Mouse (Mus musculus) C2C12 (cell line): ENCODE results near the gene Tulp4.

Source experiments
- CEBPB ChIP-seq: IDR thresholded peaks from one replicate; pipeline ENCODE4 v1.6.1; 2011; ENCODE audit warnings: low read depth, mild to moderate bottlenecking, control low read depth, moderate library complexity
- CTCF ChIP-seq: IDR thresholded peaks from one replicate; pipeline ENCODE4 v1.5.1; 2011; ENCODE audit not compliant: control insufficient read depth, insufficient read depth, insufficient read length
- MAX ChIP-seq: IDR thresholded peaks from one replicate; pipeline ENCODE4 v1.6.1; 2011; ENCODE audit warnings: mild to moderate bottlenecking, control low read depth
- MYOD1 ChIP-seq: IDR thresholded peaks from one replicate; pipeline ENCODE4 v1.6.1; 2011; ENCODE audit warnings: low read depth; ENCODE audit not compliant: control insufficient read depth, insufficient read length
- MYOG ChIP-seq: IDR thresholded peaks from one replicate; pipeline ENCODE4 v1.6.1; 2011; ENCODE audit not compliant: control insufficient read depth, insufficient read length; ENCODE audit errors: extremely low read depth
- USF1 ChIP-seq: IDR thresholded peaks from one replicate; pipeline ENCODE4 v1.6.1; 2011; ENCODE audit warnings: low read depth, mild to moderate bottlenecking, control low read depth, moderate library complexity

GRCm38 (mm10) chr17:6095579-6095978, 10.7 kb upstream of the Tulp4 start:
- no peak for TF ChIP-seq CTCF
- TF ChIP-seq MAX = no peak
- no peak for TF ChIP-seq USF1
- TF ChIP-seq MYOG = no peak
- TF ChIP-seq CEBPB = no peak
- no peak for TF ChIP-seq MYOD1
